Mouse (Mus musculus) forebrain, embryonic 12.5 days (tissue): ENCODE data around the gene Cer1. TPM values are rescaled to one million over a fixed set of nuclear protein-coding genes. Genes with fewer than 3 reads are reported as not detected.

Experiments
- ATAC-seq: fragments of 200-750 bp; cut with Nextera tagmentation; 2 replicates; pipeline ENCODE4 v1.8.0; 2017; ENCODE audit warnings: moderate TSS enrichment; ENCODE audit not compliant: low FRiP score
- H3K27ac ChIP-seq: fragments of 300-500 bp; sonication (generic); 2 replicates; pipeline ENCODE4 v1.5.1; 2016; ENCODE audit warnings: mild to moderate bottlenecking
- H3K27me3 ChIP-seq: fragments of 300-500 bp; sonication (generic); 2 replicates; pipeline ENCODE4 v1.6.1; 2016; ENCODE audit warnings: mild to moderate bottlenecking
- H3K36me3 ChIP-seq: fragments of 300-500 bp; sonication (generic); replicated peaks from 2 replicates; pipeline ENCODE4 v1.6.1; 2016; ENCODE audit warnings: mild to moderate bottlenecking
- H3K4me1 ChIP-seq: fragments of 300-500 bp; sonication (generic); 2 replicates; pipeline ENCODE4 v1.6.1; 2016
- H3K4me2 ChIP-seq: fragments of 300-500 bp; sonication (generic); 2 replicates; pipeline ENCODE4 v1.6.1; 2016; ENCODE audit warnings: mild to moderate bottlenecking, moderate library complexity
- H3K4me3 ChIP-seq: fragments of 300-500 bp; sonication (generic); replicated peaks from 2 replicates; pipeline ENCODE4 v1.5.1; 2016; ENCODE audit warnings: mild to moderate bottlenecking
- H3K9ac ChIP-seq: fragments of 300-500 bp; sonication (generic); 2 replicates; pipeline ENCODE4 v1.6.1; 2016; ENCODE audit warnings: mild to moderate bottlenecking
- H3K9me3 ChIP-seq: fragments of 300-500 bp; sonication (generic); 2 replicates; pipeline ENCODE4 v1.6.1; 2016
- WGBS: fragments of 180-500 bp; shearing (Covaris S2); methylation state at CpG from one replicate; pipeline ENCODE4 v1.1.7; 2016; 5-methylcytosine and 5-hydroxymethylcytosine counted together
- polyA plus RNA-seq: library from polyadenylated mRNA; unstranded; fragments of >200 nt; fragmentation: Nextera tagmentation; extraction: Ambion mirVana; gene quantifications from 2 replicates; pipeline ENCODE4 v1.2.1, GENCODE M21; 2016

The Cer1 gene
- polyA plus RNA-seq, 1 experiment from 2014 or later, result not detected

GRCm38 (mm10) chr4:82892247-82892646, 7.3 kb upstream of the Cer1 start:
- 66% methylated on average over 5 of the region's 5 CpGs for WGBS

DNA sequence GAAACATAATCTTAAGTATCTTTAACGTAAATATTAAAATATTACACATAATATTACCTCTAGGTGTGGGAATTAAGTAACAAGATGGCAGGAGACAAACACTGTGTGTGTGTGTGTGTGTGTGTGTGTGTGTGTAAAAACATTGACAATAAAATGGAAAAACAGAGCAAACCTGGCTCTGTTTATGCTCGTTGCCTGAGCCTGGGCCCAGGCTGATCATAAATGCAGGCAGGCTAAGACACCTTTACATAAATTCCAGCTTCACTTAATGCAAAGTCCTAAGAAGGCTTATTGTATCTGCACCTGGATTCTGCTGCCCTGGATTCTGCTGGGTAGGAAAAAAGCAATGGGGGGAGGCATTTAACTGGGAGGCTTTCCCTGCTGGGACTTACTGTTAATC, 6.6 kb upstream of the Cer1 start:
- H3K36me3 ChIP-seq, result no peaks in the 10 kb centered on the region
- H3K27me3 ChIP-seq, result peaks cover 4% of the 10 kb centered on the region; the same call in 1 of the 2 replicates
- H3K9me3 ChIP-seq, result no peaks in the 10 kb centered on the region
- no peak overlapping the region for H3K9ac ChIP-seq
- no peak overlapping the region for H3K4me3 ChIP-seq
- H3K4me2 ChIP-seq, result no peak overlapping the region
- WGBS, result 87% methylated on average over 2 of the region's 2 CpGs
- no peak for ATAC-seq
- no peak overlapping the region for H3K27ac ChIP-seq
- H3K4me1 ChIP-seq, result 0 out of 2 replicates have a peak, but pooled peaks cover 3% of the 10 kb centered on the region

More at GRCm38 (mm10) chr4:82892247-82892646, 7.3 kb upstream of the Cer1 start:
- H3K27ac ChIP-seq, result no peak overlapping the region
- no peak for ATAC-seq
- no peak overlapping the region for H3K4me2 ChIP-seq
- H3K4me3 ChIP-seq, result no peak overlapping the region
- 0 out of 2 replicates have a peak, but pooled peaks cover 3% of the 10 kb centered on the region for H3K4me1 ChIP-seq
- no peak overlapping the region for H3K9ac ChIP-seq
- H3K9me3 ChIP-seq, result no peaks in the 10 kb centered on the region
- H3K36me3 ChIP-seq, result no peaks in the 10 kb centered on the region
- H3K27me3 ChIP-seq, result peaks cover 3% of the 10 kb centered on the region; the same call in 1 of the 2 replicates

DNA sequence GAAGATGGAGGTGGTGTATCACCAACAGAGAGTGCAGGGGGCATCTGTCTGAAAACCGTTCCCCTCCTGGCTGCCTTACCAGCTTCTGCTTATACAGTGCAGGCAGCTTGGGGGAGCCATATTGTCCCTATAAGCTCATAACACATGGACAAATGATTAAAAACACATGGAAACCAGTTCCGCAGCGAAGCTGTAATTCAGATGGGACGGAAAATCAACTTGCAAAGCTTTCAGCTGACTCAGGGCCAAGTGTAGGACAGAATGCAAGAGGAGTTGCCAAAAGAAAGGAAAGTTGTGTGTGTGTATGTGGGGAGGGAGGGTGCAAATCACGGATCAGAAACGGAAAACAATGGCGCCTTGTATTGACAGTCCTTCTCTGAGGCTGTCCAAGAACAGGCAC, 6.1 kb upstream of the Cer1 start:
- H3K4me1 ChIP-seq, result 0 out of 2 replicates have a peak, but pooled peaks cover 3% of the 10 kb centered on the region
- H3K9me3 ChIP-seq, result no peaks in the 10 kb centered on the region
- WGBS, result 75% methylated on average over 7 of the region's 7 CpGs
- H3K9ac ChIP-seq, result no peak overlapping the region
- peaks cover 5% of the 10 kb centered on the region; the same call in 1 of the 2 replicates for H3K27me3 ChIP-seq
- ATAC-seq, result no peak
- no peak overlapping the region for H3K4me3 ChIP-seq
- H3K4me2 ChIP-seq, result no peak overlapping the region
- H3K27ac ChIP-seq, result no peak overlapping the region; the same call in 1 of the 2 replicates
- H3K36me3 ChIP-seq, result no peaks in the 10 kb centered on the region

GRCm38 (mm10) chr4:82890585-82890984, 5.6 kb upstream of the Cer1 start:
- no peak for ATAC-seq
- Histone ChIP-seq H3K4me2 (no peak overlapping the region), H3K9ac (no peak overlapping the region), H3K9me3 (no peaks in the 10 kb centered on the region), H3K27ac (no peak overlapping the region), H3K4me3 (no peak overlapping the region), H3K4me1 (0 out of 2 replicates have a peak, but pooled peaks cover 3% of the 10 kb centered on the region), H3K27me3 (peaks cover 5% of the 10 kb centered on the region; the same call in 1 of the 2 replicates), H3K36me3 (no peaks in the 10 kb centered on the region)
- WGBS, result 85% methylated on average over 4 of the region's 4 CpGs

DNA sequence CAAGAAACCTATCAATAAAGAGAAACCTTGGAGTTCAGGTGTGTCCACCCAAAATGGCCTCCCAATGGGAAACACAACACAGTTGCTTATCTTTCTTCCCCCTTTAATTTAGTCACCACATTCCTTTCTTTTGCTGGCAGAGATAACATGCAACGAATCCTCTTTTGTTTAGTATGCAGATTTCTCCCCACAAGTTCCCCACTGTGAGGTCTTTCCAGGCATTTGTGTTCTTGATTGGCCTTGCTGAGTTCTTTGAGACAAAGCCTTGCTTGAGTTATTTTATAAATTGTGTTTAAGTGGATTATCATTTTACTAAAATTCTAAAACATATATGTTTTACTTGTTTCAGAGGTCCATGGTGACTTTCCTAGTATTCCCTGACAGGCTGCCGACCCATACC, 1.2 kb upstream of the Cer1 start:
- 66% methylated on average over 2 of the region's 2 CpGs for WGBS
- Histone ChIP-seq H3K9ac (no peak overlapping the region), H3K36me3 (no peaks in the 10 kb centered on the region), H3K4me3 (no peak overlapping the region), H3K9me3 (no peaks in the 10 kb centered on the region), H3K4me1 (peaks cover 7% of the 10 kb centered on the region; the same call in 1 of the 2 replicates), H3K27ac (no peak overlapping the region), H3K27me3 (peaks cover 31% of the 10 kb centered on the region), H3K4me2 (no peak overlapping the region)
- no peak for ATAC-seq

DNA sequence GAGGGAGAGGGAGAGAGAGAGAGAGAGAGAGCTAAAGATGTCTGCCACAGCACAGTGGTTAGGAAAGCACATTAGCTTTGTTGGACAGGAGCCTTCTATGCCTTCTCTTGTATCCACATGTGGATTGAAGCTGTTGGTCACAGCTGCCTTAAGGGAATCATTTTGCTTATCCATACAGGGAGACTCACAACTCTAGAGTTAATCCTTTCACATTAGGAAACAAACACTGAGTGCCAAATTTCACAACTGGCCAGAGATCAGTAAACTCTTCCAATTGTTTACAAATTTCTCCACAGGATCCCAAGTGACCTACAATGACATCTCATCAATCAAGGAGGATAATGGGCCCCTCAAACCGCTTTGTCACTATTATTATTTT, 576 bp upstream of the Cer1 start:
- Histone ChIP-seq H3K4me1 (peaks cover 4% of the 10 kb centered on the region; the same call in 1 of the 2 replicates), H3K36me3 (no peaks in the 10 kb centered on the region), H3K9ac (no peak overlapping the region), H3K4me3 (no peak overlapping the region), H3K27ac (no peak overlapping the region), H3K9me3 (no peaks in the 10 kb centered on the region), H3K4me2 (no peak overlapping the region), H3K27me3 (peaks cover 31% of the 10 kb centered on the region)
- no peak for ATAC-seq
- WGBS, result 43% methylated on average over 1 of the region's 1 CpGs

- 81% methylated on average over 9 of the region's 9 CpGs for WGBS
Observed at GRCm38 (mm10) chr4:82882500-82882899, 2.4 kb downstream of the Cer1 start.

DNA sequence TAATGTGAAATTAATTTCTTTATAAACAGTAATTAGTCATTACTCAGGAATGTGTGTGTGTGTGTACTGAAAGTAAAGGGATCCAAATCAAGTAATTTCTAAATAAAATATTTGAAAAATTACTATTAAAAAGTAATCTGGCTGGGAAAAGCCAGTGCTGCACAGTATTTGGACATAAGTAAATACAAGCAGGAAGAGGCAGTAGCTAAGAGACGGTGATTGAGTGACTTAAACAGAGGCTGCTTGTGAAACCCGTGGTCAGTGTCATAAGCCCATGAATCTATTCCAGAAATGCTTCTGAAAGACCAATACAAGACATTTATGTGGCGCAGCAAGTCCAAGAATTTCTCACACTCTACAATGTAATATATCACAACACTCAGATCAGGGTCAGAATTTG, 3.6 kb downstream of the Cer1 start:
- H3K36me3 ChIP-seq, result no peaks in the 10 kb centered on the region
- H3K4me2 ChIP-seq, result no peak overlapping the region
- no peak overlapping the region for H3K9ac ChIP-seq
- no peak overlapping the region for H3K27ac ChIP-seq
- no peak for ATAC-seq
- H3K9me3 ChIP-seq, result no peaks in the 10 kb centered on the region
- peaks cover 25% of the 10 kb centered on the region for H3K27me3 ChIP-seq
- H3K4me3 ChIP-seq, result no peak overlapping the region
- 91% methylated on average over 3 of the region's 3 CpGs for WGBS
- H3K4me1 ChIP-seq, result peaks cover 4% of the 10 kb centered on the region; the same call in 1 of the 2 replicates

More at GRCm38 (mm10) chr4:82882500-82882899, 2.4 kb downstream of the Cer1 start:
- Histone ChIP-seq H3K4me3 (no peak overlapping the region), H3K27ac (no peak overlapping the region), H3K4me2 (no peak overlapping the region), H3K4me1 (peaks cover 4% of the 10 kb centered on the region; the same call in 1 of the 2 replicates), H3K36me3 (no peaks in the 10 kb centered on the region), H3K9me3 (no peaks in the 10 kb centered on the region), H3K9ac (no peak overlapping the region), H3K27me3 (peaks cover 30% of the 10 kb centered on the region)
- no peak for ATAC-seq

DNA sequence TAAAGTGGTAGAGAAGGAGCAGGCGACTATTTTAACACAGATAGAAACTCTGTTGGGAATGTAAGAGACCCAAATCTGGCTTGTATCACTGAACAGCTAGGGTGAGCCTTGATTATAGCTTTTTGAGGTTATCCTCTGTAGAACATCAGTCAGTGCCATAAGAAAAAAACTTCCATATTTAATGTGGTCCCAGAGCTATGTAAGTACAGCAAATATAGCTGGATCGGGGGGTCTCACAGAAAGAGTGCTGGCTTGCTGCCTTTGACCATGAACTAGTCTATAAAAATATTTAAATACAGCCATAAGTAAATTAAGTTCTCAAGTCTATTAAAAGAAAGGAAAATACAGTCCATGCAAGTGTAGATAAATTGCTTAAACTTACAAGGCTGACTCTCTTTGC, 4.7 kb downstream of the Cer1 start:
- Histone ChIP-seq H3K27ac (no peak overlapping the region), H3K4me3 (no peak overlapping the region), H3K36me3 (no peaks in the 10 kb centered on the region), H3K9ac (no peak overlapping the region), H3K4me2 (no peak overlapping the region), H3K9me3 (no peaks in the 10 kb centered on the region), H3K27me3 (peaks cover 25% of the 10 kb centered on the region), H3K4me1 (peaks cover 4% of the 10 kb centered on the region; the same call in 1 of the 2 replicates)
- ATAC-seq, result no peak
- WGBS, result 87% methylated on average over 2 of the region's 2 CpGs

- ATAC-seq, result no peak
- no peaks in the 10 kb centered on the region for H3K36me3 ChIP-seq
- H3K4me3 ChIP-seq, result no peak overlapping the region
- no peak overlapping the region for H3K4me2 ChIP-seq
- H3K9me3 ChIP-seq, result no peaks in the 10 kb centered on the region
- H3K27me3 ChIP-seq, result peaks cover 16% of the 10 kb centered on the region
- H3K27ac ChIP-seq, result no peak overlapping the region
- 84% methylated on average over 6 of the region's 6 CpGs for WGBS
- no peaks in the 10 kb centered on the region for H3K4me1 ChIP-seq
- no peak overlapping the region for H3K9ac ChIP-seq
Observed at GRCm38 (mm10) chr4:82879152-82879551, 5.8 kb downstream of the Cer1 start.

DNA sequence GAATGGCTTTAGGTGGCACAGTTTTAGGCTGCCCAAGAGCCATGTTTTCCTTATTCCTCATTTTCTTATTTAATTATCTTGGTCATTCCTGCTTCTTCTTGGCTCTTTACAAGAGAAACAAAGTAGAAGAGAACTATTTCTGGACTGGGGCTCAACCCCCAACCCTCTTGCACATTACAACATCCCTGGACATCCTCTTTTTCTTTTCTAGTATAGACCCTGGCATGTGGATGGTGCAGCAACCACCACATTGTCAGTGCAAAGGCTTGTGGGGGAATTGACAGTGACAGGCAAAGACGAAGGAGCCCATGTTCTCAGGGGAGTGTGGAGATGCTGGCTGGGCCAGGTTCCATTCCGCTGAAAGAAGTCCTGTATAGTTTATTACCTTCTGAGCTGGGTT, 8.3 kb downstream of the Cer1 start:
- Histone ChIP-seq H3K4me2 (no peak overlapping the region), H3K36me3 (no peaks in the 10 kb centered on the region), H3K27me3 (no peaks in the 10 kb centered on the region), H3K9me3 (no peaks in the 10 kb centered on the region), H3K9ac (no peak overlapping the region), H3K27ac (no peak overlapping the region), H3K4me3 (no peak overlapping the region), H3K4me1 (peaks cover 9% of the 10 kb centered on the region)
- 90% methylated on average over 2 of the region's 2 CpGs for WGBS
- ATAC-seq, result no peak

DNA sequence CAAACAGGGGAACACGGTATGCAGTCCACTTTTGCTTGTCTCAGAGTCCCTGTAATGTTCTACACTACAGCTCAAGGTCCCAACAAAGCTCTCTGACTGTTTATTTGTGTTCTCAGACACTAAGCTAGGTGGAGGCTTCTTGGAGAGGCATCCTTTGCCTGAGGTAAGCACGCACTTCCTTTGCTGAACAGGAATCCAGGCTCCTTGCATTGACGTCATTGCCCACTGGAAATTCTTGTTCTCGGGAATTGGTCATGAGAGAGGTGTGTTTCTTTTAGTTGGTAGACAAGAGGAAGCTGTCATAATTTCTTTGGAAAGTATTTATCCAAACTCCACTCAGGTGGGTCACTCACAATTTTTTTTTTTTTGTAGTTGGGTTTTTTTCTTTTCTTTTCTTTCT, 9.4 kb downstream of the Cer1 start:
- Histone ChIP-seq H3K9ac (no peak overlapping the region), H3K4me2 (no peak overlapping the region), H3K9me3 (no peaks in the 10 kb centered on the region), H3K27me3 (no peaks in the 10 kb centered on the region), H3K36me3 (no peaks in the 10 kb centered on the region), H3K27ac (no peak overlapping the region), H3K4me3 (no peak overlapping the region), H3K4me1 (peaks cover 9% of the 10 kb centered on the region)
- no peak for ATAC-seq
- 83% methylated on average over 4 of the region's 4 CpGs for WGBS

DNA sequence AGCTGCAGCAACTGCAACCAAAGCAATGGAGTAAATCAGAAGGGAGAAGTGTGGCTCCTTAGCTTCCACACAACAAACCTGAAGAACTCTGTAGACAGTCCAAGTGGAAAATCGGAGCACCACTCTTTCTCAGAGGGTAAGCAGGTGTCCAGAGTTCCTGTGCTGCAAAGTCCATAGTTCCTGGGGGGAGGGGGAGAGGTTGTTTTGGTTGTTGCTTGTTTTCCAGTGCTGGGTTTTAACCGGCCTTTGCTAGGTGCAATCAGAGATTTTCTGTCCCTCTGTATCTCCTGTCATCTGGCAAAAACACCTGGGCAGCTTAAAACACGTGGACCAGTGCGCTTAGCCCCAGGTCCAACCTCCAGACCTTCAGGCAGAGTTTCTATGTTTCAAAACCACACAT, 10.2 kb downstream of the Cer1 start:
- H3K4me1 ChIP-seq, result peaks cover 9% of the 10 kb centered on the region
- no peak overlapping the region for H3K4me3 ChIP-seq
- H3K4me2 ChIP-seq, result no peak overlapping the region
- WGBS, result 66% methylated on average over 4 of the region's 4 CpGs
- H3K27ac ChIP-seq, result no peak overlapping the region
- H3K27me3 ChIP-seq, result no peaks in the 10 kb centered on the region
- no peaks in the 10 kb centered on the region for H3K9me3 ChIP-seq
- no peaks in the 10 kb centered on the region for H3K36me3 ChIP-seq
- H3K9ac ChIP-seq, result no peak overlapping the region
- ATAC-seq, result no peak
